ENCODE assay signal across 19 mouse cellular contexts in the genomic region with DNA sequence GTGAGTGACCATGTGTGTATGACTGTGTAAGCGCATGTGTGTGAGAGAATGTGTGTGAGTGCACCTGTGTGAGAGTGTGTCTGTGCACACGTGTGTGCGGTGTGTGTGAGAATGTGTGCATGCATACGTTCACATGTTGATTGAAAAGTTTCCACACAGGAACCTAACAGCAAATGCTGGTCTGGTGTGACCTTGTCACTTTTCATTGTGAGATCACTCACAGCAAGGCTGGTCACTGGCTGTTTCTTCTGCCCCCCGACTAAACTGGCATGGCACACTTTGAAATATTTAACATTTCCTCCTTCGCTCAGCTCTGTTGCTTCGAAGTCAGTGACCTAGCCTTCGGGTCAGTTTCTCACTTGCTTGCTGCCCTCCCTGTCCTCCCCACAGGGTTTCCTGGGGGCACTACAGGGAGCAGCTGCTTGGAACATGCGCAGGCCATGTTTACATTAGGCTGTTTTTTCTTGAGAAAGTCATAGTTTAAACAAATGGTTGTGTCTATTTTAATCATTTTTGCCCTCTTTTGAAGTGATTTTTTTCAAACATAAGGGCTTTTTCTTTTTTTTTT.
DNase-seq lines count a peak whose midpoint lies in the region; ATAC-seq and TF ChIP-seq lines count a peak whose summit lies in the region.
"Had no signal": no experiment of that assay in that cellular context is flagged by ENCODE, and none has a peak within 500 bp of the region (broad histone marks: within the 10 kb centered on the region; RNA-seq: fewer than 3 reads in every experiment).

No protein-coding gene starts in this region.

- H3K36me3 ChIP-seq in kidney, adult 2 months (ENCODE audit: control insufficient read depth, insufficient read depth, low read length) = no peaks in the 10 kb centered on the region
- H3K36me3 ChIP-seq in lung, embryonic 14.5 days (ENCODE audit: insufficient read depth) = no peaks in the 10 kb centered on the region
- no peaks in the 10 kb centered on the region for H3K36me3 ChIP-seq in stomach, embryonic 16.5 days (ENCODE audit: control insufficient read depth, insufficient read depth, low read length)
- H3K36me3 ChIP-seq: forebrain, embryonic 15.5 days; heart, embryonic 10.5 days had no signal

- ATAC-seq in lung, embryonic 14.5 days (ENCODE audit: insufficient read depth) = peak; percentile 75
- ATAC-seq in stomach, embryonic 16.5 days (ENCODE audit: insufficient read depth, low FRiP score) = 0 out of 2 replicates have a peak, but pooled peaks have one; percentile 29
- ATAC-seq: forebrain, embryonic 15.5 days; intestine, embryonic 16.5 days had no signal

- no peak overlapping the region; the same call in 1 of the 2 replicates for H3K9ac ChIP-seq in lung, embryonic 14.5 days
- no peak overlapping the region for H3K9ac ChIP-seq in stomach, embryonic 16.5 days (ENCODE audit: low read length)
- H3K9ac ChIP-seq: forebrain, embryonic 15.5 days; hindbrain, embryonic 14.5 days had no signal

- DNase-seq in kidney, adult 2 months = peak; percentile 5
- DNase-seq in kidney, postnatal 36 days = no peak
- DNase-seq in lung, embryonic 14.5 days = peak; percentile 76
- no peak for DNase-seq in lung, postnatal 25 days (ENCODE audit: low spot score)
- DNase-seq in lung, postnatal 10 days = peak; percentile 46
- DNase-seq in Muller cell, postnatal 12 days (ENCODE audit: inconsistent ontology term) = no peak
- DNase-seq in layer of hippocampus, adult 9-10 months (ENCODE audit: low spot score) = no peak
- DNase-seq: adrenal gland, adult 2 months; cerebellum, adult 2 months; gastrocnemius, postnatal 25 days; liver; right cerebral cortex, postnatal 4 days; thymus, postnatal 25 days had no signal

- no peaks in the 10 kb centered on the region for H3K9me3 ChIP-seq in lung, embryonic 14.5 days (ENCODE audit: low read depth, low read length)
- peaks cover 5% of the 10 kb centered on the region; the same call in 1 of the 2 replicates for H3K9me3 ChIP-seq in stomach, embryonic 16.5 days (replicated peaks; ENCODE audit: control insufficient read depth, low read length)
- H3K9me3 ChIP-seq: forebrain, embryonic 15.5 days; heart, embryonic 10.5 days had no signal

- 47% methylated on average over 9 of the region's 9 CpGs for WGBS in kidney, adult 2 months
- WGBS in lung, embryonic 14.5 days = 28% methylated on average over 9 of the region's 9 CpGs
- 43% methylated on average over 9 of the region's 9 CpGs for WGBS in stomach, embryonic 16.5 days

- H3K4me3 ChIP-seq in kidney, adult 2 months (ENCODE audit: insufficient read depth, low read depth, low read length) = no peak overlapping the region
- H3K4me3 ChIP-seq in lung, embryonic 14.5 days (ENCODE audit: low read depth, low read length) = no peak overlapping the region
- H3K4me3 ChIP-seq in stomach, embryonic 16.5 days (replicated peaks; ENCODE audit: low read length) = no peak overlapping the region
- H3K4me3 ChIP-seq: forebrain, embryonic 15.5 days; heart, embryonic 10.5 days; layer of hippocampus, adult 2 months had no signal

- H3K27ac ChIP-seq in kidney, adult 2 months (ENCODE audit: insufficient read depth, low read depth, low read length) = no peak overlapping the region
- H3K27ac ChIP-seq in lung, embryonic 14.5 days (ENCODE audit: low read depth) = no peak overlapping the region
- H3K27ac ChIP-seq in stomach, embryonic 16.5 days (ENCODE audit: low read length) = no peak overlapping the region
- H3K27ac ChIP-seq: forebrain, embryonic 15.5 days; heart, embryonic 10.5 days; hindbrain, embryonic 14.5 days; layer of hippocampus, adult 2 months had no signal

- no peaks in the 10 kb centered on the region; the same call in 1 of the 2 replicates for H3K27me3 ChIP-seq in kidney, adult 2 months (replicated peaks; ENCODE audit: control insufficient read depth, insufficient read depth, low read length)
- H3K27me3 ChIP-seq in lung, embryonic 14.5 days (ENCODE audit: insufficient read depth, low read length) = no peaks in the 10 kb centered on the region
- no peaks in the 10 kb centered on the region for H3K27me3 ChIP-seq in stomach, embryonic 16.5 days (ENCODE audit: control insufficient read depth, insufficient read depth, low read length)
- H3K27me3 ChIP-seq: forebrain, embryonic 15.5 days had no signal

- TF ChIP-seq CTCF in kidney, adult 2 months (conservative IDR thresholded peaks at IDR 0.05; ENCODE audit: insufficient read depth, insufficient read length, low read depth, low read length) = no peak
- TF ChIP-seq CTCF in lung, embryonic 14.5 days (IDR thresholded peaks at IDR 0.05; ENCODE audit: low read depth) = peak; percentile 15; the same call in 1 of the 2 replicates

- H3K4me1 ChIP-seq in kidney, adult 2 months (ENCODE audit: control insufficient read depth, insufficient read depth, low read length) = no peaks in the 10 kb centered on the region
- H3K4me1 ChIP-seq in lung, embryonic 14.5 days (ENCODE audit: insufficient read depth) = peaks cover 13% of the 10 kb centered on the region
- no peaks in the 10 kb centered on the region; the same call in 1 of the 2 replicates for H3K4me1 ChIP-seq in stomach, embryonic 16.5 days (ENCODE audit: control insufficient read depth, insufficient read depth, low read length)
- H3K4me1 ChIP-seq: forebrain, embryonic 15.5 days had no signal

- no peak for TF ChIP-seq POLR2A in kidney, adult 2 months (IDR thresholded peaks at IDR 0.05; ENCODE audit: low read depth, low read length)

- no peak overlapping the region for H3K4me2 ChIP-seq in lung, embryonic 14.5 days
- no peak overlapping the region for H3K4me2 ChIP-seq in stomach, embryonic 16.5 days (ENCODE audit: low read depth, low read length)
- H3K4me2 ChIP-seq: forebrain, embryonic 15.5 days; hindbrain, embryonic 14.5 days had no signal

Comparison
In these comparisons a context has a peak if more than half of its experiments do, and no peak if none do; other contexts are left out.
1. DNase-seq: peak in kidney, adult 2 months (single experiment), lung, embryonic 14.5 days (single experiment) and lung, postnatal 10 days (single experiment); none in kidney, postnatal 36 days (0 of 2), lung, postnatal 25 days (single experiment), Muller cell, postnatal 12 days (single experiment) and layer of hippocampus, adult 9-10 months (single experiment).